Mouse (Mus musculus) fibroblast of lung, adult 2 months (primary cell): ENCODE measurements around the gene Dip2b.
"Not testable (repeated sequence)": the region's sequence is repeated elsewhere in the genome, so short reads cannot be mapped to it uniquely, and the experiment has no call there.

ENCODE experiments used
- DNase-seq: peaks from one replicate; pipeline ENCODE4 v3.0.0-alpha.2; 2011; ENCODE audit warnings: low read depth

Gene Dip2b

GRCm38 (mm10) chr15:100260351-100260750 is 221.9 kb downstream of the Dip2b start:
- DNase-seq, result not testable (repeated sequence)

GRCm38 (mm10) chr15:100263246-100263905 is 224.9 kb downstream of the Dip2b start:
- no peak for DNase-seq

GRCm38 (mm10) chr15:100265586-100266325 is 227.3 kb downstream of the Dip2b start:
- DNase-seq, result no peak

- DNase-seq, result no peak
These were observed 230.5 kb downstream of the Dip2b start for GRCm38 (mm10) chr15:100268916-100269315.
